Mouse (Mus musculus) cerebellum, postnatal 36 days (tissue): ENCODE data around the gene Ago3.

Experiments
- DNase-seq, 2 experiments: peaks; one replicate each; pipeline ENCODE4 v3.0.0; 2021 to 2022; ENCODE audit warnings: mixed read lengths in 2 of 2

The Ago3 gene

DNA sequence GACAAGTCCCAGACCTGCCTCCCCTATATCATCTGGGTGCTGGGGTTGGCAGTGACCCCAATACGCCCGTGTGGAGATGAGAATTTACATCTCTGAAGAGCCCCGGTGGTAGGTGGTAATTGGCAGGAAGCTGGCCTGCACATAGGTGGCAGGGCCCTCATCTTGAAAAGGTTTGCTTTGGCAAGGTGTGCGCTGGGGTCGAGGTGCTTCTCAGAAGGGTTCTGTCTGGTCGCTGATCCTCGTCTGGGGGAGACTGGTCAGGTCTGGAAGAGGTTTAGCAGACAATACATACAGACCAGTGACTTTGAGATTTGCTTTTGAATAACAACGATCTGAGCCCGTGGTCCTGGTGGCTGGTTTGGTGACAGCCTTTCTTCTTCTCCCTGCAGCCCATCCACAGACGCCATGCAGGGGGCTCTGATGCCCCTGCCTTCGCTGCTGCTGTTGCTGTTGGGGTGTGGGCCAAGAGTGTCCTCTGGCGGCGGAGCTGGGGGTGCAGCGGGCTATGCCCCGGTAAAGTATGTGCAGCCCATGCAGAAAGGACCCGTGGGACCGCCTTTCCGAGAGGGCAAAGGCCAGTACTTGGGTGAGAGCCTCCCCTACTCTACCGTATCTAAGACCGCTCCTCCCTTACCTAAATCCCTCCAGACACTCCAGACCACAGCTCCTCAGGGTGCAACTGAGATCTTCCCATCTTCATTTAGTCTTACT is 120.0 kb downstream of the Ago3 start:
- peak in 1 of 2 experiments; percentile 21 for DNase-seq

DNA sequence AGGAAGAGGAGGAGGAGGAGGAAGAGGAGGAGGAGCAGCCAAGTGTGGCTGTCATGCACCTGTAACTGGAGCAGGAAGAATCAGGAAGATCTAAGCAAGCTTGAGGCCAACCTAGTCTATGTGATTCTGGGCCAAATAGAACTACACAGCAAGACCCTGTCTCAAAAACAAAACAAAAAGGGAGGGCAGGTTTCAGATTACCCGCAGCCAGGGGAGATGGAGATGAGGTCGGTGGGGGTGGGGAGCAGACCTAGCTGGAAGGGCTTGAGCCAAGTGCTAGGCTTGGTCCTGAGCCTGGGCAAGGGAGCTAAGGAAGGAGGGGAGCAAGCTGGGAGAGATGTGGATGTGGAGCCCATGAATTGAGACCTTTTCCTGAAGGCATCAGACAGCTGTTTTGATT is 122.5 kb downstream of the Ago3 start:
- DNase-seq = no peak

DNA sequence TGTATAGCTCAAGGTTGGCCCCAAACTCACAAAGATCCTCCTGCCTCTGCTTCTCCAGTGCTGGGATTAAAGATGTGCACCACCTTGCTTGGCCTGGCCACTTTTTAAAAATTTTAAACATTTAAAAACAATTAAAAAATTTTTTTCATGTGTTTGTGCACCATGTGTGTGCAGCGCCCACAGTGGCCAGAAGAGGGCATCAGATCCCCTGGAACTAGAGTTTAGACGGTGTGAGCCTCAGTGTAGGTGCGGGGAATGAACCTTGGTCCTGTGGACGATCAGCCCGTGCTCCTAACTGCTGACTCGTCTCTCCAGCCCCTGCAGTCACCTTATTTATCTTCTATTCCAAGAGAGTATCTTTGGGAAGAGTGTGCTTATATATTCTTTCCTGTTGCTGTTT is 123.3 kb downstream of the Ago3 start:
- DNase-seq = no peak

DNA sequence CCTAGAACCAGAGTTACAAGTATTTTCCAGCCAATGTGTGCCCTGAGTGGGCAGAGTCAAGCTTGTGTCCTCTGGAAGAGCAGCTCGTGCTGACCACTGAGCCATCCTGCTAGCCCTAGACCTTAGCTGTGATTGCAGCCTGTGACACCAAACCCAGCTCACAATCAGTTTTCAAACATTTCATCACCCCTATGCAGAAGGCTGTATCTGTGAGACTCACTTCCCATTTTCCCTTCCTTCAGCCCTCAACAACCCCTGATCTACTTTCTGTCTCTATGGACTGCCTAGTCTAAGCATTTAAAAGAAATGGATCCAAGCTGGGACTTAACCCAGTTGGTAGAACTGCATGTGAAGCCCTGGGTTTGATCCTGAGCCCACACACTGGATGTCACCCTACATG is 123.9 kb downstream of the Ago3 start:
- no peak for DNase-seq

DNA sequence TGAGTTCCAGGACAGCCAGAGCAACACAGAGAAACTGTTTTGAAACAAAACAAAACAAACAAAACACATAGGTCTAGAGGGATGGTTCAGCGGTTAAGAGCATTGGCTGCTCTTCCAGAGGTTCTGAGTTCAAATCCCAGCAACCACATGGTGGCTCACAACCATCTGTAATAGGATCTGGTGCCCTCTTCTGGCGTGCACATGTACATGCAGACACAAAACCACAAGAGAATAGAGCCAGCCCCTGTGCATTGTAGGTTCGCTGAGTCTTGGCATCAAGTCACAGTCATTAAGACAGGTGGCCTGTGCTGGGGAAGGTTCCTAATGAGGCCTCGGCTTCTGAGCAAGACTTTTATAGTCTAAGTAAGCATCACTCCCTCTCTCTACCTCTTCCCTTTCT is 125.5 kb downstream of the Ago3 start:
- DNase-seq = no peak

DNA sequence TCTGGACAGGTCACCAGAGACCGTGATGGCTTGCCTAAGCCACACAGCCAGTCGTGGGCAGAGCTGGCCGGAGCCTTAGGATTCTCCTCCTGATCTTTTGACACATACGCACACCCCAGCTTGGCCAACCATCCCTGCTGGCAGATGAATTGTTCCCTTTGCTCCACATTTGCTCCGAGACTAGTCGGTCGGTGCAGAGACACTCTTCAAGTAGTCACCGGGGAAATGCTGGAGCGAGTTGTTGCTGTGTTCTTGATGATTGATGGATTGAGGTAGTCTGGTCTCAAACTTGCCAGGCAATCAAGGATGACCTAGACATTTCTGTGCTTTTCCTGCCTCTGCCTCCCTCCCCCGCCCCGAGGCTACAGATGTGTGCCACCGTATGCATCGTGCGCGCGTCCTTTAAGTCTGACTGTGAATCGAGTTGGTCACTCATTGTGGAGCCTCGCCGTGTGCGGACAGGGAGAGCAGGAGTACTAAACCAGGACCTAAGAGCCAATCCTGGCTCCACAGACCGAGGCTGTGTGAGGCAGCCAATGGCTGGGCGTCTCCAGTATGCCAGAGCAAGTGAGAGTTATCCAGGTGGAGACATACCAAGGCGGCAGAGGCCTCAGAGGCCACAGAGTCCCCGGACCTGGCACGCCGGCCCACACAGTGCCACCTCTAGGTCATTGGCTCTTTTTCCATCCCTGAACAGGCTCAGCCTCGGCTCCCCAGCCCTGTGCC is 127.6 kb downstream of the Ago3 start:
- peak; percentile 45 to 54 for DNase-seq

DNA sequence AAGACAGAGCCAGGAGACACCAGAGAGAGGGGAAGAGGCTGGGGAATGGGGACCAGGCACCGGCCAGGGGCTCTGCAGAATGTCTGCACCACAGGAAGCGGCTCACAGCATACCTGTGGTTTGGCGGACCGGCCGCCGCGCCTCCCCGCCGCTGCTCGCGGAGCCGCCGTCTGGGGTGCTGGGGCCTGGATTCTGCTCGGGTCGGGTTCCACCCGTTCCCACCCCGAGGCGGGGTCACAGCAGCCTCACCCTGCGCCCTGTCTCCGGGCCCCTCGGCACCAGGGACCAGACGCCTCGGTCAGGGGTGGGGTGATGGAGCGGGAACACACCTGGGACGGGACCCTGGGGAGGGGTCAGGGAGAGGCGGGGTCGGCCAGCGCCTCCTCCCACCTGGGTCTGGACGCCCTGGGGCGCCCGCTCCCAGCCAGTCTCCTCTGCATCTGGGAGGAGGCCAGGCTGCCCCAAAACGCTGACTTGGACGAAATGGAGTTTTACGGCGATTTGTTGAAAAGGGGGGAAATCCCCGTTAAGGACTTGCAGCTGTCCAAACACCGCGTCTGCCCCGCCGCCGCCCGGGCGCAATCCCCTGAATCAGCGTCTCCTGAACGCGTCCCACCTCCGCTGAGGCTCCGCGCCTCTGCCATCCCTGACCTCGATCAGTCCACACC is 128.3 kb downstream of the Ago3 start:
- no peak for DNase-seq

DNA sequence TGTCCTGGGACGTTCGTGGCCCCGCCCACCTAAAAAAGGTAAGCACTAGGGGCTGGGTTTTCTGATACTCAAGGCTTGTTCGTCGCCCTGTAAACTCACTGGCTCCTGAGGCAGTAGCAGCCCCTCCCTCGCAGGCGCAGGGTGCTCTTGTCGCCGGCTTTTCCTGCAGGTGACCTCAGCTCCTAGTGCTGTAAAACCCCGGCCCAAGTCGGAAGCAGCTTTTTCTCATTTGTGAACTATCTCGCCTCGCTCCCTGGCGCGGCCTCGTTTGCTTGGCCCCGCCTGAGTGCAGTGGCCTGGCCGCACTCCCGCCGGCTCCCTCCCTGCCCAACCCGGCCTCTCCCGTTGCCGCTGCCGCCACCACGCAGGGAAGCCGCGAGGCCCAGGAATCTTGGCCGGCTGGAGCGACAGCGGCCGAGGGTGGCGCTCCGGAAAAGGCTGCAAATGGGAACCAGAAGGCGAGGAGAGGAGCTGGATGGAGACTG is 132.7 kb downstream of the Ago3 start:
- peak; percentile 64 to 74 for DNase-seq

DNA sequence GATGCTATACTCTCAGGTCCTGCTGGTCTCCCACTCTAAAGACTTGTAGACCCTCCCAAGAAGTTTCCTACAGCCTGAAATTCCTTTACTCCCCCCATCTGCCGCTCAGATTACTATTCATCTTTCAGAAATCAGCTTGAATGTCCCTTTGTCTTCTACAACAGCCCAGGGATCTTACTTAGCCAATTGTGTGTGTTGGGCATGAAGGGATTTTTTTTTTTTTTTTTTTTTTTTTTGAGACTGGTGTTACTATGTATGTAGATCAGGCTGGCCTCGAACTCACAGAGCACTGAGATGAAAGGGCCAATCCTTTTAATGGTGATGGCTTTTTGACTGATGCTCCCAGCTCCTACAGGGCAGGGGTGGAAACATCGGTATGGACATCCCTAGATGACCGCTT is 133.4 kb downstream of the Ago3 start:
- DNase-seq = no peak

DNA sequence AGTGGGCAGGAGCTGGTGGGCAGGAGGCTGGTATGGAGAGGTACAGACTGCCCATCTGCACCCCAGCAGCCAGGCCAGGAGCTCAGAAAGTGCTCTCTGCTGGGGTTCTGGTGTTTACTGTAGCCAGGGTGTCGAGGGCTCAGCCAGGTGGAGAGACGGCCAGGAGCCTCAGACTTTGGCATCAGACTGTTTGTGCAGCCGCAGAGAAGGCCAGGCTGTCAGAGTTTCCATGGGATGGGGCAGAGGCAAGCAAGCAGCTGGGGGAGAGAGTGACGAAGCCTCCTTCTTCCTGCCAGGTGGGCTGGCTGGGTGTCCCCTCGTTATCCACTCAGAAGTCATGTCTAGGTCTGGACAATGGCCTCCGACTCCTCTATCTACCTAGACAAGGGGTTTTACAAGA is 134.2 kb downstream of the Ago3 start:
- no peak for DNase-seq

DNA sequence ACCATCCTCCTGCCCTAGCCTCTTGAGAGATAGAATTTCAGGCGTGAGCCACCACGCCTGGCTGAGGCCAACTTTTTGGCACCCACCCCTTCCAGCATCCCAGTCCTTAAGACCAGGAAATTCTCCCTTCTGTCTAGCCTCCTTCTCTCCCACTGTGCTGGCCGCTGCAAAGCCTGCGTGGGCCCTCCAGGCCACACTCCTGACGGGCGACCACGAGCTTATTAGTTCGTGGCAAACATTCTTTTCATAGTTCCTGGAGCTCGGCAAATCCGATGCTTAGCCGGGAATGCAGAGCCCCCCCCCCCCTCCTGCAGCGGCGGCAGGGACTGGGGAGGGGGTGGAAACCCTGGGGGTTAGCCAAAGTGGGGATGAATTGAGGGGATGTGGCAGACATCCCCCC is 138.2 kb downstream of the Ago3 start:
- DNase-seq = no peak

DNA sequence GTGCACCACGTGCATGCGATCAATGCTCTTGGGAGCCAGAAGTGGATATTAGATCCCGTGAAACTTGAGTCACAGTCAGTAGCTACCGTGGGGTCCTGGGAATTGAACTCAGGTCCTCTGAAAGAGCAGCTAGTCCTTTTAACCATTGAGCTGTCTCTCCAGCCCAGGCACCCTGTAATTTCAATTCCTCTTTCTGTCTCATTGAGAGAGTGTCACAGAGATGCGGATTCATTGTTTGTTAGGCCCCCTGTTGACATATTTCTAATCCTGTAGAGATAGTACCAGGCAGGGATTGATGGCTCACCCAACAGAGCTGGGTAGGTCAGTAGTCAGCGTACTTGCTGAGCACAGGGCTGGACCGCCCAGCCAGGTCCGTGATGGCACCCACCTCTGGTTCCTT is 139.0 kb downstream of the Ago3 start:
- DNase-seq = no peak

DNA sequence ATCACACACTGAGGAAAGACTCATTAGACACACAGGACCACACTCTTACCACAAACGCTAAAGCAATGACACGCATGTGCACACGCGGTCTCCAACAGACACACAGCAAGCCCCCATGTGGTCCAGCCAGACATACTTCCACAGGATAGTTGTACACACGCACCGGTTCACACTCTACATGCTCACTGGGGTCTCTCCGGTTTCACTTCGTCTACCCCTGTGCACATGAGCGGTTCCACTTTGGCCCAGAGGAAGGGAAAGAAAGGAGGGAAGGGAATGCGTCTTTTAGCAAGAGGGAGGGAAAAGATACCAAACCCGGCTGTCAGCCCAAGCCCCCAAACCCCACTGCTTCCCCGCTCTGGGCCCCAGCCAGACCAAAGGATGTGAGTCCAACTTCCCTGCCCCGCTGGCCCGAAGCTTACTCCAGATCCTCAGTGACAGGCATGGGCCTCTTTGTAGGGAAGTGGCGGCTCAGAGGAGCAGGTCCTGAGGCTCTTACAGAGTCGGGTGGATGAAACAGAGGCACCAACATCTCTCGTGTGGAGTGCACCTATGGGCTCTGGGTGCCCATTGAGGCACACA is 141.2 kb downstream of the Ago3 start:
- DNase-seq = no peak

DNA sequence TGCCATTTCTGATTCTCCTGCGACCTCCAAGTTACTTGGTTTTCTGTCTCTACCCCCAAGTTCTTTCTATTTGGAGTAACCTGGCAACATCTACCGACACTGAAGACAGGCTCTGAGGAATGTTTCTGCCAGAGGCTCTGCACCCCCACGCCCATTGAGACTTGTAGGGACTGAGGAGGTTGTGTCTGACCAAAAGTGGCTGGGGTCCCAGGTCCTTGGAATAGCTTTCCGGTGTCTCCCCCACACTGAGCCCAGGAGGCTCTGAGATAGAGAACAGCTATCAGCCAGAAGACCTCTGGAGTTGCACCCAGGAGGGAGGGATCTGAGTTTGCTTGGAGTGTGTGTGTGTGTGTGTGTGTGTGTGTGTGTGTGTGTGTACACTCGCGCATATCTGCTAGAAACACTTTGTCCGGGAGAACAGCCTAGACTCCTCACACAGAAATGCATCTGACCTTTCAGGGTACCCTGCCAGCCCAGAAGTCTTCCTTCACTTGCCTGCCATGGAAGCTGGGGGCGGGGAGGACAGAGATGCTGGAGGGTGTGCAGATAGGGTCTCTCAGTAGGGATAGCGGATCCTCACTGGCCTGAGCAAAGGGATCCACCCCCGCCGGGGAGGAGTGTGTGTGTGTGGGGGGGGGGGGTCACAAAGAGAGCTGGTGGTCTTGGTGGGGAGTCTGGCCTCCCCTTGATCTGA is 141.9 kb downstream of the Ago3 start:
- no peak for DNase-seq

DNA sequence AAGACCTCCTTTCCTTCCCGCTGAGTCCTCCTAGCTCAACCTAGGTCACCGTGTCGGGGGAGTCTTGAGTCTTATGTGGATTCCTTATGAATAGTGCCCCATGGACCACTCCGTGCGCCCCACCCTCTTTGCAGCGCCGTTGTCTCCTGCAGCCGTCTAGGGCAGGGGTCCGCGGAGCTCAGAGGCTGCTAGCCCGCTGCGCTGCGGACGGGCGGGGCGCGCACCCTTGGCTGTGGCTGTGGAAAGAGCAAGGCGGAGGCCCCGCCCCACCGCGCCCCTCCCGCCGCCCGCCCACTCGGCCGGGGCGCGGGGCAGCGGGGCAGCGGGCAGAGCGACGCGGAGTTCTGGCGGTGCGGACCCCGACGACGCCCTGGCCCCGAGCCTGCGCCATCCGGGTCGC is 142.9 kb downstream of the Ago3 start, which contains the start of gene Col8a2:
Gene Col8a2, plus strand, starts transcription at position 302 of the 400 bp plus-strand sequence.
- no peak for DNase-seq

DNA sequence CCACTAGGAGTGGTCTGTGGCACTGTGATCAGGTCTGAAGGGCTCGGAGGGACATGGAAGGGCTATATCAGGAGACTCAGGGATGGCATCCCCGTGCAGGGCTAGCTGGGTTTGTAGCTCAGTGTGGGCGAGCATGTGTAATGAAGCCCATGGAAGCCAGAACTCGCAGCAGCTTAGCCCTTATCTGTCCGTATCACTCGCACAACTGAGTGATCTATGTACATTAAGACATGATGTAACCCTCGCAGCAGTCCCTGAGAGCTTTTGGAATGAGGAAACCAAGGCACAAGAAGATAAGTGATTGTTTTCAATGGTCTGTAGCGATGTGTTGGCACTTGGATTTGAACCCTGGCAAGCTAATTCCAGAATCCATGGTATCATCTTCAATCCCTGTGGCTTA is 145.8 kb downstream of the Ago3 start:
- no peak for DNase-seq

DNA sequence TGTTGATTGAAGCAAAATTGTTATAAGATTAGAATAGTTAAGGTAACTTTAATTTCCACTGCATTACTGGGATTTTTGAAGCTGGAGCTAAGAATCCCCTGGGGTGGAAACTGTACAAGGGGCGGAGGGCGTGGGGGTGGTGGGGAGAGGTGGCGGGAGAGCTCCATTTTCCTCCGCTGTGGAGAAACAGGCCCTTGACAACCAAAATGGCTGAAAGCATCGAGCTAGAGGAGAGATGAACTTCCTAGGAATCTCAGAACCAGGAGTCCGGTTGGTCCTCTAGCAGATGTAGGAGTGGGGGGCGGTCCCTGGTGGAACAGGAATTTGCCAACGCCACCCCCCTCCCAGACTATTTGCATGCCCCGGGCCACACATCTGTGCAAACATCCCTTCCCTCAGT is 147.7 kb downstream of the Ago3 start:
- no peak for DNase-seq
